Mouse (Mus musculus): ENCODE results near the gene Glipr1.
A peak's percentile ranks its signal among the peaks of the same experiment; 100 is the strongest.
"Not testable (repeated sequence)": the region's sequence is repeated elsewhere in the genome, so short reads cannot be mapped to it uniquely, and the experiment has no call there.

The Glipr1 gene

DNA sequence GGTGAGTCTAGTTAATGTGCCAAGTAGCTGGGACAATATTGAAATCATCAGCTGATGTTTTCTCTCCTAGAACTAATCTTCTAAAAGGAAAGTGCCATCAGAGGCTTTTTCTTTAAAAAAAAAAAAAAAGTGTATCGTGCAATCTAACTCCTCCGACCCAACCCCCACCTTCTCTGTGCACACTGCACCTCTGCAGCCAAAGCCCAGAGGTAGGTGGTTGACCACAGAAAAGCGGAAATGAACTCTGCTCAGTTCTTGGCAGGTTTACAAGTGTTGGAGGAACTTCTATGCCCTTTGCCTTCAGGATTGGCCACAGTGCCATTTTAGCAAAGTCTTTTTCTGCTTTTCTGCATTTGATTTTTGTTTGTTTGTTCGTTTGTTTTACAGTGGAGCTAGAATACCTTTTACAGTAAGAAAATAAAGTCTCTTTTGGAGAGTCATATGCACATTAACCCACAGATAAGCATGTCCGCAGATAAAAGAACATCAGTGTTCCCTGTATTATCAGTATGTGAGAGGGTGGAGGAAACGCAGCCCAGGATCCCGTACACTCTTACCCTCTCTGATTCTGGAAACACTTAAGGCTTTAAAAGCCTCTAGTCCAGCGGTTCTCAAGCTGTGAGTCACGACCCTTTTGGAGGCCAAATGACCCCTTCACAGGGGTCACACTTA is at the start of gene Glipr1:
Gene Glipr1, minus strand, starts transcription at position 88 of the 672 bp plus-strand sequence.
- DNase-seq (ENCODE audit: extremely low spot score, low read depth, low spot score) = no peak

- DNase-seq (ENCODE audit: extremely low spot score, low read depth, low spot score) = not testable (repeated sequence)
Observed at GRCm38 (mm10) chr10:112051956-112052355, 49.5 kb upstream of the Glipr1 start.

DNA sequence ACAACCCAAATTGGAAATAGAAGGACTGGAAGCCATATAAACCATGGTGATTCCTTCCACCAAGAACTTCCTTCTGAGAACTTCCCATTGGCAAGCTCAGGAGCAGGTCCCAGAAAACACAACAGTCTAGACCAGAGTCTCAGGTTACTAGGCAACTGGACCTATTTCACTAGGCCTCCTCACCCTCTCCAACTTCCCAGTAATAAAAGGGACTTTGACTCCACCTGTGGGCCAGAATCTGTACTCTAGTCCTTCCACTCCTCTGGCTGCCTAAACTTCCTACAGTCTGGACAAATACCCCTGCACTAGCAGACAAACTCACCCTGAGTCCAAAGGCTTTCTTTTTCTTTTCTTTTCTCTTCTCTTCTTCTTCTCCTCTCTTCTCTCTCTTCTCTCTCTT is 48.8 kb upstream of the Glipr1 start:
- DNase-seq (ENCODE audit: extremely low spot score, low read depth, low spot score) = no peak

DNA sequence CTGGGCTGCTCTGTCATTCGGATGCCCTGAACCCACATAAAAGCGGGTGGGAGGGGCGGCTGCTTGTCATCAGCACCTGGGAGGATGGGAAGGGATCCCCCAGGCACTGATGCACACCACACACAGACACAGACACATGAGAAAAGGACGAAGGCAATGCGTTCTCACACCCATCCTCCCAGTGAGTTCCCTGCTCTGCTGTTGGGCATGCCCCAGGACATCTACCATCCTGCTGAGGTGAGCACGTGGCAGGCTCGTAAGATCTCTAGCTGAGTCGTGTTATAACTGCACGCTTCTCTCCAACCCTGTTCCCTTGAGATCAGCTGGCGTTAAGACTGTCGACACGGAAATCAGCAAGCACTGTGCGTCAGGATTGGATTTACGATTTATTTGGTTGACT is 41.9 kb upstream of the Glipr1 start:
- DNase-seq (ENCODE audit: extremely low spot score, low read depth, low spot score) = not testable (repeated sequence)

GRCm38 (mm10) chr10:112043523-112043922 is 41.1 kb upstream of the Glipr1 start:
- DNase-seq (ENCODE audit: extremely low spot score, low read depth, low spot score) = not testable (repeated sequence)

- not testable (repeated sequence) for DNase-seq (ENCODE audit: extremely low spot score, low read depth, low spot score)
Observed at GRCm38 (mm10) chr10:112028689-112029088, 26.3 kb upstream of the Glipr1 start.

- DNase-seq (ENCODE audit: extremely low spot score, low read depth, low spot score) = no peak
Observed at GRCm38 (mm10) chr10:112023585-112023984, 21.2 kb upstream of the Glipr1 start.

DNA sequence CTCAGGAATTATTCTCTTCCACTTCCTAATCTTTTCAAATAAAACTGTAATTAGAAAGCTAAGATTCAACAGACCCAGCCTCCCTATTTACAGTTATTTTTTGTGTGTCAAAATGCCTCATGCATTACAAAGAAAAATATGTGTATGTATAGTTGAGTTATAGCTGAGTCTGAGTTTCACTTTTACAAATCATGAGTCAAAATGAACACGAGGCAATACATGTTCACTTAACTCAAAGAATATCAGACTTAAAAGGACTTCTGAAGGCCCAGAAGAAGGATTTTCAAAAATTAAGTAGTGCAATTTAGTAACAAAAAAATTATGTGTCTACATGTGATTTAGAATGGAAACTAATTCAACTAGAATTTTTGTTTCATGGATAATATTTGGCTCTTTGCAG is 7.1 kb upstream of the Glipr1 start:
- not testable (repeated sequence) for DNase-seq (ENCODE audit: extremely low spot score, low read depth, low spot score)

DNA sequence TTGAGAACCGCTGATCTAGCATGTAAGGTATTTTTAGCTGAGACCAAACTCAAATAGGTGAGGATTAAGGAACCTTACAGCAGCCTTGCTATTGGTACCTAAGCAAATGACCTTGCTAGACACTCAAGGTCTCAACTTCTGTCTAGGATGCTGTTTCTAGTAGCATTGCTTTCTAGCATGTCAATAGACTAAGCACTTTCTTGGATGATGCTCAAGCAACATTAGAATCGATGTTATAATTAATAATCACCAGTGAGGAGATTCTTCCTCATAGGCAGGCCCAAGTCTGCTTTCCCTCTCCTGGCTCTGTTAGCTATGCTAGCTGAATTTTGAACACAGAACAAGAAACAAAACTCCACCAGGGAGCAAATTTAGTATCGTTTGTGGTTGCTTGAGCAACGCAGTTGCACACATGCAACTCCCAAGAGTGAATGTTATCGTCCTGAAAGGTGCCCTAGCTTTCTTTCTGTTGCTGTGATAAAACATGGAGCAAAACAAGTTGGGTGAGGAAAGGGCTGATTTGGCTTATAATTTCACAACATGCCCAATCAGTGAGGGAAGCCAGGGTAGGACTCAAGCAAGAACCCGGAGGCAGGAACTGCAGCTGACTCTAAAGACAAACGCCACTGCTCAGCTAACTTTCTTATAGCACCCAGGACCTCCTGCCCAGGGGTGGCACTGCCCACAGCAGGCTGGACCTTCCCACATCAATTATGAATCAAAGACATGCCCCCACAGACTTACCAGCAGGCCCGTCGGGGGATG is 493 bp downstream of the Glipr1 start:
- DNase-seq (ENCODE audit: extremely low spot score, low read depth, low spot score) = no peak

GRCm38 (mm10) chr10:112001350-112001749 is 1.1 kb downstream of the Glipr1 start:
- DNase-seq (ENCODE audit: extremely low spot score, low read depth, low spot score) = no peak

DNA sequence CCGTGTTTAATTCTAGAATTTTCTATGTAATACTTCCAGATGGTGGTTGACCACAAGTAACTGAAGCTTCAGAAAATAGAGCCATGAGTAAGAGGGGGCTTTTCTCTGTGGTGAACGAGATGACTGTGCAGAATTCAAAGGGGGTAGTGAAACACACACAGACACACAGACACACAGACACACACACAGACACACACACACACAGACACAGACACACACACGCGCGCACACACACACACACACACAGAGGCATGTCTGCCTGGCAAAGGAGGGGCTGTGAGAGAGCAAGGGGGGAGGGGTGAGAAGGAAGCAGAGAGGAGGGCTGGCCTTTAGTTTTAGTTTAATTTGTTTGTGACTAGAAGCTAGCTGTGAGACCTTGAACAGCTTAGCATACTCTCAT is 1.9 kb downstream of the Glipr1 start:
- DNase-seq (ENCODE audit: extremely low spot score, low read depth, low spot score) = no peak

GRCm38 (mm10) chr10:111999765-112000164 is 2.7 kb downstream of the Glipr1 start:
- no peak for DNase-seq (ENCODE audit: extremely low spot score, low read depth, low spot score)

- no peak for DNase-seq (ENCODE audit: extremely low spot score, low read depth, low spot score)
Observed at GRCm38 (mm10) chr10:111997671-111998070, 4.8 kb downstream of the Glipr1 start.

- no peak for DNase-seq (ENCODE audit: extremely low spot score, low read depth, low spot score)
Observed at GRCm38 (mm10) chr10:111996911-111997347, 5.5 kb downstream of the Glipr1 start.

GRCm38 (mm10) chr10:111996549-111996904 is 5.9 kb downstream of the Glipr1 start:
- no peak for DNase-seq (ENCODE audit: extremely low spot score, low read depth, low spot score)

DNA sequence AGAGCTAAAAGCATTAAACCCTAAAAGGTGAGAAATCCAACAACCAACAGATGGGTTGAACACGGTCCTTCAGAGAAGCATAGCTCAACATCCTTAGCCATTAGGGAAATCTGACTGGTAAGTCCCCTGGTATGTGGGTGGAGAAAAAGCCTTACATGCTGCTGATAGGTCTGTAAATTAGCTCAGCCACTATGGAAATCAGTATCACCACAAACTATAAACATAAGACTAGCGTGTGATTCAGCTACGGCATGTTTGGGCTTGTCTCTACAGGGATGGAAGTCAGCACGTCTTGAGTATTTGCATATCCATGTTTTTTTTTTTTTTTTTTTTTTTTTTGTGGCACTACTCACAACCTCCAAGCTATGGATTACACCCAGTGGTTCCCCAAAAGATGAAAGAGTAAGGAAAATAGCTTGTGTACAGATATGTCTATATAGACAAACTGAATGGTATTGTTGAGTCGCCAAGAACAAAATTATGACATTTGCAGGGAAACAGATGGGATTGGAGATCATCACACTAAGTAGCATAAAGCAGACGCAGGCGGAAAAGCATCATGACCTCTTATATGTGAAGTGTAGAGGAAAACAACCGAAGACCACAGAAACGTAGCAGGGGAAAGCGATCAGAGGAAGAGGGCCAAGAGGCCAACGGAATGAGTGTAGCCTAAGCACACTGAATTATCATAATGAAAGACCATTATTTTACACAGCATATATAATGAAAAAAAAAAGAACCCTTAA is 6.5 kb downstream of the Glipr1 start:
- DNase-seq (ENCODE audit: extremely low spot score, low read depth, low spot score) = no peak

DNA sequence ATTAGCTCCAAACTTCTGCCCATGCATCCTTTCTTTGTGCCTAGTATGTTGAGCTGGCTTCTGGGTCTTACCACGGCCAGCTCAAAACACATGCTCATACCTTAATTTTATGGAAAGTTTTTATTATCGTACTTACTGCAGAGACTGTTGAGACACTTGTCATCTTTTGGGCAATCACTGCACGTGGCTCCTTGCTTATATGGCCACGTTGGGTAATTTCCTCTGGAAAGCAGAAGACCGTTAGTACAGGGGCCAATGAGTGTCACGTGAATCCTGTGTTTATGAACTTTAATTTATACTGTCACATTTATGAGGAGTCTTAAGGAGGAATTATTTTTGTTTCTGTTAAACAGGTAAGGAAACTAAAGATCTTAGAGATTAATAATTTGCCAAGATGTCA is 16.0 kb downstream of the Glipr1 start:
- DNase-seq (ENCODE audit: extremely low spot score, low read depth, low spot score) = no peak

- no peak for DNase-seq (ENCODE audit: extremely low spot score, low read depth, low spot score)
Observed at GRCm38 (mm10) chr10:111983070-111983469, 19.4 kb downstream of the Glipr1 start.

GRCm38 (mm10) chr10:111977584-111977983 is 24.8 kb downstream of the Glipr1 start:
- DNase-seq (ENCODE audit: extremely low spot score, low read depth, low spot score) = peak; percentile 56

DNA sequence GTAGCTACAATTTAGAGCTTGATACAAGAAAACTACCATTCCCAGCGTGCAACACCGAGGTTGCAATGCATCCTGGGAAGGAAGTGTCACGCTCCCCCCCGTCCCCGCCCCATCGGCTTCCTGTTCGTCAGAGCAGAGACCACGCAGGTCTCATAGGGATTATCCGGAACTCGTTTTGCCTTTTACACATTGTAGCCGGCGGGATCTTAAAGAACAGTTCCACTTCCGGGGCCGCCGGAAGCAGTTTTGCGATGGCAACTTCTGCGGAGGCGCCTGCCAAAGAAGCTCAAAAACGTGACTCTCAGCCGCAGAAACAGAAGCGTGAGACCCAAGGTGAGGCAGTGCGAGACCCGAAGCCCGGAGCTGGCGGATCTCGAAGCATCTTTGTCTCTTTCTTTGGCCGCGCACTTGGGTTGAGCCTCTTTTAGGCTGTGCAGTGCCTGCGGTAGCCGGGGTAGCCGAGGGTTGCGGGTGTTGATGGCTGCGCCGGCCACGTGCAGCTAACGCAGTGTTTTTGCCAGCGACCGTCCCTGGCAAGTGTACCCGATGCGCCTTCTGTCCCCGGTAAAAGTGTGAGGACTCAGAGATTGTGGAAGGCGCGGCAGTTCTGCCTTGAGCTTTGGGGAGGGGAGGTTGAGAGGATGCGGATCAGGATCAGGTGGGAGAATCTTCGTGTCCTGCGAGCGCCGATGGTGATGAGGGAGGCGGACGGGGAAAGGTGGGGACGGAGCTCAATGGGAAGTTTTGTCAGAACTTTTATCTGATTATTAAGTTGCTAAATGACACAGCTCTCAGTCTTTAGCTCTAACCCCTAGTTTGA is 29.7 kb downstream of the Glipr1 start, which contains the start of gene Krr1:
Gene Krr1, plus strand, starts transcription at position 123 of the 820 bp plus-strand sequence.
- peak; percentile 91 for DNase-seq (ENCODE audit: extremely low spot score, low read depth, low spot score)

DNA sequence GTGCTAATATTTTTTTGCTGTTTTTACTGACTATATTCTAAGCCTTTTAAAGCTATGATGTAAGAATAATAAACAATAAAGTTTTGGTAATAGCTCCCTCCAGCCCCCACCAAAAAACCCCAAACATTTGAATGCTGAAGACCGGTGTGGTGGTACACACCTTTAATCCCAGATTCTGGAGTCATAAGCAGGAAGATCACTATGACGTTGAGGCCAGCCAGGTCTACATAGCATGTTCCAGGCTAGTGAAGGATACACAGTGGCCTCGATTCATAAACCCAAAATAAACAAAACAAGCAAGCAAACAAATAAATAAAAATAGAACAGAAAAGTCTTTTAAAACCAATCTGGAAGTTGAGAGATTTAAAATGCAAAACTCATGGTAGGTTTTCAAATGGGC is 30.5 kb downstream of the Glipr1 start:
- no peak for DNase-seq (ENCODE audit: extremely low spot score, low read depth, low spot score)

Data from hindlimb bud, embryonic 11.5 days (tissue).